Mouse (Mus musculus) lung, embryonic 16.5 days (tissue): ENCODE results near the gene Dhx58. TPM values are rescaled to one million over a fixed set of nuclear protein-coding genes. Genes with fewer than 3 reads are reported as not detected.
A peak's percentile ranks its signal among the peaks of the same experiment; 100 is the strongest.

ENCODE experiments used
- ATAC-seq: fragments of 200-750 bp; cut with Nextera tagmentation; 2 replicates; pipeline ENCODE4 v1.8.0; 2017; ENCODE audit warnings: low read depth, mild to moderate bottlenecking, moderate library complexity
- H3K27ac ChIP-seq: fragments of 300-500 bp; sonication (generic); 2 replicates; pipeline ENCODE4 v1.5.1; 2014; ENCODE audit warnings: mild to moderate bottlenecking, control low read depth, low read length
- H3K27me3 ChIP-seq: fragments of 300-500 bp; sonication (generic); 2 replicates; pipeline ENCODE4 v1.6.1; 2014; ENCODE audit warnings: low read depth, low read length, mixed read lengths; ENCODE audit not compliant: control insufficient read depth, insufficient read depth
- H3K36me3 ChIP-seq: fragments of 300-500 bp; sonication (generic); 2 replicates; pipeline ENCODE4 v1.6.1; 2014; ENCODE audit warnings: low read length; ENCODE audit not compliant: control insufficient read depth, insufficient read depth
- H3K4me1 ChIP-seq: fragments of 300-500 bp; sonication (generic); replicated peaks from 2 replicates; pipeline ENCODE4 v1.6.1; 2014; ENCODE audit warnings: low read length, mixed read lengths; ENCODE audit not compliant: control insufficient read depth, insufficient read depth
- H3K4me2 ChIP-seq: fragments of 300-500 bp; sonication (generic); 2 replicates; pipeline ENCODE4 v1.6.1; 2014; ENCODE audit warnings: low read depth, low read length, control low read depth
- H3K4me3 ChIP-seq: fragments of 300-500 bp; sonication (generic); 2 replicates; pipeline ENCODE4 v1.5.1; 2014; ENCODE audit warnings: mild to moderate bottlenecking, low read length, control low read depth
- H3K9ac ChIP-seq: fragments of 300-500 bp; sonication (generic); 2 replicates; pipeline ENCODE4 v1.6.1; 2014; ENCODE audit warnings: low read length, control low read depth
- H3K9me3 ChIP-seq: fragments of 300-500 bp; sonication (generic); 2 replicates; pipeline ENCODE4 v1.6.1; 2016; ENCODE audit warnings: low read length; ENCODE audit not compliant: control insufficient read depth
- WGBS: fragments of 180-500 bp; shearing (Covaris S2); extraction: QIAGEN DNeasy Blood & Tissue Kit; methylation state at CpG from one replicate; pipeline ENCODE4 v1.1.7; 2014; 5-methylcytosine and 5-hydroxymethylcytosine counted together
- polyA plus RNA-seq: library from polyadenylated mRNA; unstranded; fragments of >200 nt; fragmentation: Nextera tagmentation; extraction: Ambion mirVana; gene quantifications from 2 replicates; pipeline ENCODE4 v1.2.1, GENCODE M21; 2015

Dhx58 gene
- polyA plus RNA-seq, 1 experiment from 2014 or later: 2.9 TPM

DNA sequence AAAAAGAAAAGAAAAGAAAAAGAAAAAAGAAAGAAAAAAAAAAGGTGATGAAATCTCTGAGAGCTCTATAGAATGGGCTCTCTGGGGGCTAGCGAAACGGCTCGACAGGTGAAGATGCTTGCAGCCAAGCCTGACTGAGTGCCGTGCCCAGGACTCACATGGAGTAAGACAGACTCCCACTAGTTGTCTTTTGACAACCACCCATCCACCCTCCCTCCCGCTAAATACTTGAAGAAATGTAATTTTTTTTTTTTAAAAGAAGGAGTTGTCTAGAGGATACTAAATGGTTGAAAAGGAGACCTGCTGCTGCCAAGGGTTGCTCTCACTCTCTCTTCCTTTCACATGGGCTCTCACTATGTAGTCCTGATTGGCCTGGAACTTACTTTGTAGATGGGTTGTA is 34.7 kb upstream of the Dhx58 start:
- H3K27me3 ChIP-seq: no peaks in the 10 kb centered on the region
- H3K4me2 ChIP-seq: peak overlapping the region; percentile 75
- peaks cover 19% of the 10 kb centered on the region for H3K4me1 ChIP-seq
- no peaks in the 10 kb centered on the region for H3K36me3 ChIP-seq
- WGBS: 21% methylated on average over 5 of the region's 5 CpGs
- H3K27ac ChIP-seq: peak overlapping the region; percentile 44; the same call in 1 of the 2 replicates
- peak overlapping the region; percentile 99 for H3K4me3 ChIP-seq
- H3K9ac ChIP-seq: peak overlapping the region; percentile 65
- no peak for ATAC-seq
- no peaks in the 10 kb centered on the region for H3K9me3 ChIP-seq

DNA sequence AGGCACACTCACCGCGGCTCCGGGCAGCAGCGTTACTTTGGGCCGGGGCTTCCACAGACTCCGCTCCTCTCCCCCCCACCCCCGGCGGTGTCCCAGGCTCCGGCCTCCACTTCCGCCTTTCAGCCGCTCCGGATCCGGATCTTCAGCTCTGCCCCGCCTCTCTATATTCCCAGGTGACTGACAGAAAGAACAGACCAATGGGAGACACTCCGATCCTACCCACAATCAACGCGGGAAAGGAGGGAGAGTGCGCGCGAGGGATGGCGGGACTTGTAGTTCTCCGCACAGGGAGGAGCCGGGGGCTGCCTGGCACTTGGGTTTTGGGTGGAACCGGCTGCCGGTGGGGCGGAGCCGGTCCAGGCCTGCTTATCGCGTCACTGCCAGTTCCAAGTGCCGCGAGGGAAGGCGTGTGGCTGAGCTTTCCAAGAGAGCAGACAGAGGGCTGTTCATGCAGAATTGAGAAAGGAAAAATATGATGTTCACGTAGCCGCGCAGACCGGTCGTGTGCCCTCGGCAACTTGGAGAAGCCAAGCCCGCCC is 34.1 kb upstream of the Dhx58 start, which contains the start of gene Rab5c:
TSS of gene Rab5c (minus strand) at position 150 of the 539 bp plus-strand sequence.
- WGBS: under 1% methylated on average over 39 of the region's 39 CpGs
- Histone ChIP-seq H3K4me3 (peak within 1 kb of the TSS; percentile 99), H3K4me2 (peak within 1 kb of the TSS; percentile 89), H3K27ac (peak within 1 kb of the TSS; percentile 74), H3K9ac (peak within 1 kb of the TSS; percentile 99), H3K36me3 (no peaks in the 10 kb centered on the region), H3K27me3 (no peaks in the 10 kb centered on the region), H3K9me3 (no peaks in the 10 kb centered on the region), H3K4me1 (peaks cover 19% of the 10 kb centered on the region)
- ATAC-seq: peak; percentile 100

DNA sequence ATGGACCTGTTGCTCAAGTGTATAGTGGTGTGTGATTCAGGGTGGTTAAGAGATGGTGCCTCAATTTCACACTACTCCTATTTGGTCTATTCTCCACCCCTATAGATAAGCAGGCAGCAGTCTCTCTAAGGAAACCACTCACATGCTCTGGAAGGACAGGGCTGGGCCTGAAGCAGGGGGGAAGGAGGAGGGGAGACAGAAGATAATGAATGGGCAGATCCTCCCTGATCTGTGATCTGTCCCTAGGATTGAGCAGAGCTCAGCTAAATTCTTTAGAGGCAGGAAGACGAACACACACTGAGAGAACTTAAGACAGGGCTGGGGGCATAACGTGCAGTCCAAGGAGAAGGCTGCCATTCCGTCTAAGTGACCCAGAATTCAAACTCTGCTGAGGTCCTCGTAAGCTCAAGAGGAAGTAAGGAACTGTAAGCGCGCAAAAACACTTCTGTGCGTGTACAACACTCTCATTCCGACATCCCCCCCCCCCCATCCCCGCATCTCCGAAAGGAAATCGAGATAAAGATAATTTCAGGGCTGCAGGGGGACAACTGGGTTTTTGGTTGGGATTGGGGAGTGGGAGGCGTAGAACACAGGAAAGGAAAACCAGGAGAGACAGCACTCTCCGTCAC is 33.1 kb upstream of the Dhx58 start:
- no peak for ATAC-seq
- H3K27me3 ChIP-seq: no peaks in the 10 kb centered on the region
- WGBS: under 1% methylated on average over 13 of the region's 13 CpGs

DNA sequence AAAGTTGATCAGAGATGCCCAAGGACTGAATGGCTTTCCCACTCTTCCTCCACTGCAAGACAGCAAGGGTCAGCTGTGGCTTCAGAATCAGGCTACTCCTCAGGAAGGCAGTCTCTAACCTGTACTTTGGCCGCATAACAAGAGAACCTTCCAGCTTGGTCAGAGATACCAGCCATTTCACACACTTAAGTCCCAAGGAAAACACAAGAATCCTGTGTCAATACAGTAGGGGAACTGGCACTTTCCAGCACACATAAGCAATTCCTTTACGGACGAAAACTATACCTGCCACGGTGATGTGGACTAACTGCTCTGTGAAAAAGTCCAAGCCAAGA is 32.6 kb upstream of the Dhx58 start:
- H3K4me1 ChIP-seq: peaks cover 19% of the 10 kb centered on the region
- H3K4me3 ChIP-seq: peak overlapping the region; percentile 99
- 54% methylated on average over 4 of the region's 4 CpGs for WGBS
- no peak for ATAC-seq
- peak overlapping the region; percentile 99 for H3K9ac ChIP-seq
- H3K36me3 ChIP-seq: no peaks in the 10 kb centered on the region
- no peak overlapping the region for H3K27ac ChIP-seq
- H3K9me3 ChIP-seq: no peaks in the 10 kb centered on the region
- peak overlapping the region; percentile 89 for H3K4me2 ChIP-seq
- H3K27me3 ChIP-seq: no peaks in the 10 kb centered on the region

More for the DNA sequence above, 33.1 kb upstream of the Dhx58 start:
- Histone ChIP-seq H3K4me1 (peaks cover 19% of the 10 kb centered on the region), H3K4me3 (peak overlapping the region; percentile 99), H3K27ac (peak overlapping the region; percentile 74), H3K9ac (peak overlapping the region; percentile 99), H3K4me2 (peak overlapping the region; percentile 89), H3K9me3 (no peaks in the 10 kb centered on the region), H3K36me3 (no peaks in the 10 kb centered on the region)

DNA sequence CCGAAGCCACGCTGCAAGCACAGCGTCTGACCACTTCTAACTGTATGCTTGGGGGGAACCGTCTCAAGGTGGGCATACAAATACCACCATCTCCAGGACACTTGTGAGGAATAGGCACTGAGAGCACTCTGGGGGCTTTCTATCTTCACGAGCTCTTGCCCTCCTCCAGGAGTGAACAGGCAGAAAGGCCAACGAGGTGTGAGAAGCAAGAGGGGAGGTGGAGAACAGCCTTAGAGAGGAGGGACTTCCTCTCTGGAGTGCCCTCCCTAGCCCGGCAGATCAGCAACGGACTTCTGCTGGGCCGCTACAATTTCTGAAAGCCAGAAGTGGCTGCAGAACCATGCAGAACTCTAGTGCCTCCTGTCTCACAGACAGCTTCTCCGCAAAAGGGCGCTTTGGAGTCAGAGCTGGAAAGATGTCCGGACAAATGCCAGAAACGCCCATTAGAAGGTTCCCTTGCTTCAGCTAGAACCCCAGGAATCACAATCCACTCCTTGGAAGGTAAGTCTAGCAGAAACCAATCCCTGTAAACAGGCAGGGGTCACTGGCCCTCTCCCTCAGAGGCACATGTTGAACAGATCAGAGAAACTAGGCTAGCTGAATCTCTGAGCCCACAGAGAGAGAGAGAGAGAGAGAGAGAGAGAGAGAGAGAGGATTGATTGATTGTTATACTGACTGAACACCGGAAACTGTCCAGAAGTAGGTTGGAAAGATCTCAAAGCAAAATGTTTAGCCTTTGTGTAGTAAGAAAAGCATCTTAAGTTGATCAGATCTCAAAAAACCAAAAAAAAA is 32.1 kb upstream of the Dhx58 start:
- no peaks in the 10 kb centered on the region for H3K27me3 ChIP-seq
- H3K4me3 ChIP-seq: peak overlapping the region; percentile 99
- peak overlapping the region; percentile 33; the same call in 1 of the 2 replicates for H3K9ac ChIP-seq
- no peak for ATAC-seq
- H3K4me2 ChIP-seq: peak overlapping the region; percentile 89
- H3K4me1 ChIP-seq: peaks cover 19% of the 10 kb centered on the region
- WGBS: 61% methylated on average over 14 of the region's 14 CpGs
- H3K9me3 ChIP-seq: no peaks in the 10 kb centered on the region
- no peak overlapping the region for H3K27ac ChIP-seq
- H3K36me3 ChIP-seq: no peaks in the 10 kb centered on the region

DNA sequence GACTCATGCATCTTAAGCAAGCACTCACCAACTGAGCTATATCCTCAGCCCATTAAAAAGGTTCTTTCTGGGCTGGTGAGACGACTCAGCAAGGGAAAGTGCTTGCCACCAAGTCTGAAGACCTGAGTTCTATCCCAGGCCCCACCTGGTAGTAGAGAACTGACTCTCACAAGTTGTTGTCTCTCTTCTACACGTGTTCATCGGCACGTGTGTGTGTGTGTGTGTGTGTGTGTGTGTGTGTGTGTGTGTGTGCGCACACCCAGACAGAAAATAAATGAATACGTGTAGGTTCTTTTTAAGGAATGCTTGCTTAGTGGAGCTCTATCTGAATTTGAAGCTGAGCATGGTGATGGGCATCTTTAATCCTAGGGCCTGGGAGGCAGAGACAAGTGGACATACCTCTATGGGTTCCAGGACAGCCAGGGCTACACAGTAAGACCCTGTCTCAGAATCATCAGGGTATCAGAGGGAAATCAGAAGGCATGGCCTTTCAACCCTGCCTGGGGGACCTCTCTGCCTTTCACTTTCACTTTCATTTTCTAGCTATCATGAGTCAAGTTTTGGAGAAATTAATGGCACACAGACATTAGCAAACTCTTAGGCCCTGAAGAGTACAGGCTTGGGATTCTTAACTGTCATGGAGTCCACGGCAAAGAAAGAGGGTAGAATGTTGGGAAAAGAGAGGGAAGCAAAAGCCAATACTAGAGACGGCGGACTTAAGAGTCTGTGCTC is 31.2 kb upstream of the Dhx58 start:
- no peaks in the 10 kb centered on the region for H3K9me3 ChIP-seq
- WGBS: 83% methylated on average over 9 of the region's 9 CpGs
- peaks cover 19% of the 10 kb centered on the region for H3K4me1 ChIP-seq
- no peak overlapping the region for H3K27ac ChIP-seq
- peak overlapping the region; percentile 33; the same call in 1 of the 2 replicates for H3K9ac ChIP-seq
- ATAC-seq: no peak
- no peaks in the 10 kb centered on the region for H3K27me3 ChIP-seq
- H3K4me2 ChIP-seq: peak overlapping the region; percentile 89; the same call in 1 of the 2 replicates
- H3K36me3 ChIP-seq: no peaks in the 10 kb centered on the region
- H3K4me3 ChIP-seq: peak overlapping the region; percentile 2; the same call in 1 of the 2 replicates

DNA sequence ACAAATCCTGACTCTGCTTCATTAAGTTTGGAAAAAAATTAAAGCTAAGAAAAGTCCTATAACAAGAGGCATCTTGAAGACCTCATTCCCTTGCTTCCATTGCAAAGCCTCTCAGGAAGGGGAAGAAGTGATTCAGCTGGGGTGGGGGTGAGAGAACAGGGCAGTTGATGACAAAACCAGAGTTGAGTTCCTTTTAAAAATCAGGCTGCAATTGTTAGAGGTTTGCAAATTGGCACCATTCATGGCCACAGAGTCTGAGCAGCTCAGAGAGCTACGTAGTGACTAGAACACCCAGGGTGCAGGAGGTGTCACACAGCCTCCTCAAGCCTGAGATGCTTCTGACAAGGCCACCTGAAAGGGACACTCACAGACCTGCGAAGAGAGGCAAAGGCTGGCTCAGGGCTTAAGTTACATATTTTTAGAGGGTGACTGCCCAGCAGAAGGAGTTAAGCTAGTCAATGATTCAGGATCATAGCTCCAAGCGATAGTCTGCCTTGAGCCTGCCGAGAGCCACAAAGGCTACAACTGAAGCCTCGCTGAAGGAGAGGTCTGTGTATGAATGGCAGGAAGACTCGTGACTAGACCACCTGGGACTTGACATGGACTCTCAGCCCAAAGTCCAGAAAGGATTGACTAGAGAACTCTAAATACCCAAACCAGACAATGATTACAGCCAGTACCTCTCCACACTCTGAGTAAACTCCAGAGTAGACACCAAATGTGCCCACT is 26.6 kb upstream of the Dhx58 start:
- H3K36me3 ChIP-seq: peaks cover 3% of the 10 kb centered on the region
- 88% methylated on average over 6 of the region's 6 CpGs for WGBS
- ATAC-seq: no peak

DNA sequence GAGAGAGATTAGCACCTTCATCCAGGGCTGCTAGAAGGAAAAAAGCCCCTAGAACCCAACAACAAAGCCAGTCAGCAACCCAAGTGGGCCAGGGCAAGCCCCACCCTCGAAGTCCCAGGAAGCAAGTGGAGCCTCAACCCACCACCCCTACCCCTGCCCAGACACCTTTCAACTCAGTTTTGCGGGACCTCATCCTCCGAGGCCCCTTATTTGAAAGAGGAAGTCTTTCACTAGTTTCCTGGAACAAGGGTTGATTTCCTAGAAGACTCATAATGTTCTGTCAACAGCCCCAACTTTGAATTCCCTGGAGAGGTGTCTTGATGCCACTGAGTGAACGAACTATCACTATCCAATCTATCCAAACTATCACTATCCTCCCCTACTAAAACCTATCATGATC is 25.9 kb upstream of the Dhx58 start:
- no peaks in the 10 kb centered on the region for H3K9me3 ChIP-seq
- peaks cover 7% of the 10 kb centered on the region for H3K4me1 ChIP-seq
- no peak overlapping the region for H3K4me3 ChIP-seq
- no peak for ATAC-seq
- H3K27me3 ChIP-seq: no peaks in the 10 kb centered on the region
- 75% methylated on average over 4 of the region's 4 CpGs for WGBS
- H3K36me3 ChIP-seq: peaks cover 3% of the 10 kb centered on the region
- no peak overlapping the region for H3K27ac ChIP-seq
- no peak overlapping the region for H3K9ac ChIP-seq
- H3K4me2 ChIP-seq: no peak overlapping the region

More for the DNA sequence above, 26.6 kb upstream of the Dhx58 start:
- H3K27ac ChIP-seq: no peak overlapping the region
- peaks cover 3% of the 10 kb centered on the region for H3K4me1 ChIP-seq
- H3K9ac ChIP-seq: no peak overlapping the region
- H3K9me3 ChIP-seq: no peaks in the 10 kb centered on the region
- no peak overlapping the region for H3K4me3 ChIP-seq
- H3K27me3 ChIP-seq: no peaks in the 10 kb centered on the region
- H3K4me2 ChIP-seq: no peak overlapping the region
